Mouse (Mus musculus): Measurements from ENCODE around the gene Cyp2a22. TPM values are rescaled to one million over a fixed set of nuclear protein-coding genes. Genes with fewer than 3 reads are reported as not detected.
"Not testable (repeated sequence)": the region's sequence is repeated elsewhere in the genome, so short reads cannot be mapped to it uniquely, and the experiment has no call there.

Cyp2a22 gene
- not detected in 2 replicates for polyA plus RNA-seq (2012; rRNA removed)

GRCm38 (mm10) chr7:26939262-26939661 lies at the start of gene Cyp2a22:
TSS of gene Cyp2a22 (minus strand) at chr7:26939384.
- Histone ChIP-seq H3K36me3 (ENCODE audit: control insufficient read depth, insufficient read depth, low read length) (no peaks in the 10 kb centered on the region), H3K27me3 (ENCODE audit: control insufficient read depth, insufficient read depth, low read length) (no peaks in the 10 kb centered on the region), H3K4me3 (ENCODE audit: control insufficient read depth, insufficient read depth, low read length) (no peak within 1 kb of the TSS), H3K4me1 (replicated peaks; ENCODE audit: control insufficient read depth, insufficient read depth, low read length) (no peaks in the 10 kb centered on the region), H3K27ac (ENCODE audit: control insufficient read depth, insufficient read depth, low read length) (no peak within 1 kb of the TSS)
- TF ChIP-seq POLR2A (IDR thresholded peaks at IDR 0.05; ENCODE audit: control insufficient read depth, extremely low read depth, insufficient read depth, low read length, poor library complexity): no peak
- no peak for TF ChIP-seq CTCF (IDR thresholded peaks at IDR 0.05; ENCODE audit: borderline replicate concordance, control insufficient read depth, extremely low read depth, insufficient read depth, low read length, poor library complexity)
- 86% methylated on average over 4 of the region's 4 CpGs for WGBS
- no peak for DNase-seq

- 49% methylated on average over 1 of the region's 1 CpGs for WGBS
- H3K4me1 ChIP-seq (replicated peaks; ENCODE audit: control insufficient read depth, insufficient read depth, low read length); H3K36me3 ChIP-seq (ENCODE audit: control insufficient read depth, insufficient read depth, low read length); H3K4me3 ChIP-seq (ENCODE audit: control insufficient read depth, insufficient read depth, low read length); H3K27ac ChIP-seq (ENCODE audit: control insufficient read depth, insufficient read depth, low read length); H3K27me3 ChIP-seq (ENCODE audit: control insufficient read depth, insufficient read depth, low read length); DNase-seq: not testable (repeated sequence)
Observed at GRCm38 (mm10) chr7:26983151-26983550, 44.0 kb upstream of the Cyp2a22 start.

- Histone ChIP-seq H3K4me1 (replicated peaks; ENCODE audit: control insufficient read depth, insufficient read depth, low read length) (no peaks in the 10 kb centered on the region), H3K27me3 (ENCODE audit: control insufficient read depth, insufficient read depth, low read length) (no peaks in the 10 kb centered on the region), H3K4me3 (ENCODE audit: control insufficient read depth, insufficient read depth, low read length) (no peak overlapping the region), H3K36me3 (ENCODE audit: control insufficient read depth, insufficient read depth, low read length) (no peaks in the 10 kb centered on the region), H3K27ac (ENCODE audit: control insufficient read depth, insufficient read depth, low read length) (no peak overlapping the region)
- no peak for DNase-seq
- TF ChIP-seq CTCF (IDR thresholded peaks at IDR 0.05; ENCODE audit: borderline replicate concordance, control insufficient read depth, extremely low read depth, insufficient read depth, low read length, poor library complexity): no peak
- TF ChIP-seq POLR2A (IDR thresholded peaks at IDR 0.05; ENCODE audit: control insufficient read depth, extremely low read depth, insufficient read depth, low read length, poor library complexity): no peak
- 28% methylated on average over 1 of the region's 1 CpGs for WGBS
Observed at GRCm38 (mm10) chr7:26982551-26982950, 43.4 kb upstream of the Cyp2a22 start.

GRCm38 (mm10) chr7:26981937-26982336 lies 42.8 kb upstream of the Cyp2a22 start:
- DNase-seq; H3K4me1 ChIP-seq (replicated peaks; ENCODE audit: control insufficient read depth, insufficient read depth, low read length); H3K27ac ChIP-seq (ENCODE audit: control insufficient read depth, insufficient read depth, low read length); H3K27me3 ChIP-seq (ENCODE audit: control insufficient read depth, insufficient read depth, low read length); H3K4me3 ChIP-seq (ENCODE audit: control insufficient read depth, insufficient read depth, low read length); H3K36me3 ChIP-seq (ENCODE audit: control insufficient read depth, insufficient read depth, low read length): not testable (repeated sequence)
- 89% methylated on average over 1 of the region's 1 CpGs for WGBS

- H3K27ac ChIP-seq (ENCODE audit: control insufficient read depth, insufficient read depth, low read length); H3K4me3 ChIP-seq (ENCODE audit: control insufficient read depth, insufficient read depth, low read length); DNase-seq; H3K27me3 ChIP-seq (ENCODE audit: control insufficient read depth, insufficient read depth, low read length); H3K4me1 ChIP-seq (replicated peaks; ENCODE audit: control insufficient read depth, insufficient read depth, low read length); H3K36me3 ChIP-seq (ENCODE audit: control insufficient read depth, insufficient read depth, low read length): not testable (repeated sequence)
- 81% methylated on average over 2 of the region's 2 CpGs for WGBS
Observed at GRCm38 (mm10) chr7:26981464-26981863, 42.3 kb upstream of the Cyp2a22 start.

GRCm38 (mm10) chr7:26962371-26962770 lies 23.2 kb upstream of the Cyp2a22 start:
- not testable (repeated sequence) for H3K4me1 ChIP-seq (replicated peaks; ENCODE audit: control insufficient read depth, insufficient read depth, low read length); H3K27me3 ChIP-seq (ENCODE audit: control insufficient read depth, insufficient read depth, low read length); DNase-seq; H3K27ac ChIP-seq (ENCODE audit: control insufficient read depth, insufficient read depth, low read length); H3K4me3 ChIP-seq (ENCODE audit: control insufficient read depth, insufficient read depth, low read length); H3K36me3 ChIP-seq (ENCODE audit: control insufficient read depth, insufficient read depth, low read length)
- 85% methylated on average over 1 of the region's 1 CpGs for WGBS

- not testable (repeated sequence) for H3K27me3 ChIP-seq (ENCODE audit: control insufficient read depth, insufficient read depth, low read length); H3K27ac ChIP-seq (ENCODE audit: control insufficient read depth, insufficient read depth, low read length)
- WGBS: 94% methylated on average over 2 of the region's 2 CpGs
Observed at GRCm38 (mm10) chr7:26953306-26953705, 14.1 kb upstream of the Cyp2a22 start.

GRCm38 (mm10) chr7:26952671-26953070 lies 13.5 kb upstream of the Cyp2a22 start:
- WGBS: 90% methylated on average over 3 of the region's 3 CpGs
- not testable (repeated sequence) for H3K27ac ChIP-seq (ENCODE audit: control insufficient read depth, insufficient read depth, low read length); H3K4me3 ChIP-seq (ENCODE audit: control insufficient read depth, insufficient read depth, low read length); DNase-seq; H3K27me3 ChIP-seq (ENCODE audit: control insufficient read depth, insufficient read depth, low read length); H3K36me3 ChIP-seq (ENCODE audit: control insufficient read depth, insufficient read depth, low read length); H3K4me1 ChIP-seq (replicated peaks; ENCODE audit: control insufficient read depth, insufficient read depth, low read length)

More at GRCm38 (mm10) chr7:26953306-26953705, 14.1 kb upstream of the Cyp2a22 start:
- not testable (repeated sequence) for DNase-seq; H3K36me3 ChIP-seq (ENCODE audit: control insufficient read depth, insufficient read depth, low read length); H3K4me1 ChIP-seq (replicated peaks; ENCODE audit: control insufficient read depth, insufficient read depth, low read length); H3K4me3 ChIP-seq (ENCODE audit: control insufficient read depth, insufficient read depth, low read length)

- not testable (repeated sequence) for H3K27me3 ChIP-seq (ENCODE audit: control insufficient read depth, insufficient read depth, low read length); H3K36me3 ChIP-seq (ENCODE audit: control insufficient read depth, insufficient read depth, low read length); DNase-seq; H3K27ac ChIP-seq (ENCODE audit: control insufficient read depth, insufficient read depth, low read length); H3K4me3 ChIP-seq (ENCODE audit: control insufficient read depth, insufficient read depth, low read length); H3K4me1 ChIP-seq (replicated peaks; ENCODE audit: control insufficient read depth, insufficient read depth, low read length)
- 43% methylated on average over 2 of the region's 2 CpGs for WGBS
Observed at GRCm38 (mm10) chr7:26941320-26941925, 2.2 kb upstream of the Cyp2a22 start.

GRCm38 (mm10) chr7:26917114-26917513 lies 22.1 kb downstream of the Cyp2a22 start:
- not testable (repeated sequence) for H3K4me1 ChIP-seq (replicated peaks; ENCODE audit: control insufficient read depth, insufficient read depth, low read length); H3K4me3 ChIP-seq (ENCODE audit: control insufficient read depth, insufficient read depth, low read length); H3K27me3 ChIP-seq (ENCODE audit: control insufficient read depth, insufficient read depth, low read length); DNase-seq; H3K27ac ChIP-seq (ENCODE audit: control insufficient read depth, insufficient read depth, low read length); H3K36me3 ChIP-seq (ENCODE audit: control insufficient read depth, insufficient read depth, low read length)
- 75% methylated on average over 2 of the region's 2 CpGs for WGBS
